Mouse (Mus musculus) MEL (cell line): ENCODE measurements around the gene Cgrrf1.

ENCODE experiments used
- BHLHE40 ChIP-seq: IDR thresholded peaks from 2 replicates; pipeline ENCODE4 v1.6.1; 2012; ENCODE audit warnings: low read depth, mild to moderate bottlenecking, inconsistent platforms, low read length, improper control_type of control experiment, borderline replicate concordance
- CHD2 ChIP-seq: IDR thresholded peaks from 2 replicates; pipeline ENCODE4 v1.6.1; 2011; ENCODE audit warnings: low read length, improper control_type of control experiment
- CTCF ChIP-seq, 3 experiments: IDR thresholded peaks in 2 of 3; conservative IDR thresholded peaks in 1 of 3; 2 replicates each; pipeline ENCODE4 v1.5.1; 2011 to 2012; ENCODE audit warnings: low read length in 3 of 3, low read depth in 2 of 3, mild to moderate bottlenecking in 2 of 3, improper control_type of control experiment in 1 of 3, inconsistent platforms in 1 of 3, mixed read lengths in 1 of 3, moderate library complexity in 1 of 3; ENCODE audit not compliant: control insufficient read depth in 1 of 3, insufficient read depth in 1 of 3, poor library complexity in 1 of 3, severe bottlenecking in 1 of 3
- ELF1 ChIP-seq: IDR thresholded peaks from 2 replicates; pipeline ENCODE4 v1.6.1; 2014; ENCODE audit warnings: low read depth, mild to moderate bottlenecking, inconsistent platforms, low read length, improper control_type of control experiment, moderate library complexity
- EP300 ChIP-seq, 2 experiments: IDR thresholded peaks; 2 replicates each; pipeline ENCODE4 v1.6.1; 2011; ENCODE audit warnings: improper control_type of control experiment in 2 of 2, low read length in 2 of 2, low read depth in 1 of 2, mild to moderate bottlenecking in 1 of 2
- GATA1 ChIP-seq: IDR thresholded peaks from 2 replicates; pipeline ENCODE4 v1.6.1; 2011; ENCODE audit warnings: low read depth, low read length, improper control_type of control experiment
- MAFK ChIP-seq: IDR thresholded peaks from 2 replicates; pipeline ENCODE4 v1.6.1; 2011; ENCODE audit warnings: low read depth, mild to moderate bottlenecking, low read length, improper control_type of control experiment, borderline replicate concordance
- POLR2AphosphoS2 ChIP-seq: IDR thresholded peaks from 2 replicates; pipeline ENCODE4 v1.6.1; 2011; ENCODE audit warnings: low read length, improper control_type of control experiment
- RAD21 ChIP-seq: IDR thresholded peaks from 2 replicates; pipeline ENCODE4 v1.6.1; 2011; ENCODE audit warnings: mild to moderate bottlenecking, low read depth, low read length, improper control_type of control experiment
- TCF12 ChIP-seq: IDR thresholded peaks from 2 replicates; pipeline ENCODE4 v1.6.1; 2014; ENCODE audit warnings: low read depth, mild to moderate bottlenecking, inconsistent platforms, low read length, improper control_type of control experiment, moderate library complexity

DNA sequence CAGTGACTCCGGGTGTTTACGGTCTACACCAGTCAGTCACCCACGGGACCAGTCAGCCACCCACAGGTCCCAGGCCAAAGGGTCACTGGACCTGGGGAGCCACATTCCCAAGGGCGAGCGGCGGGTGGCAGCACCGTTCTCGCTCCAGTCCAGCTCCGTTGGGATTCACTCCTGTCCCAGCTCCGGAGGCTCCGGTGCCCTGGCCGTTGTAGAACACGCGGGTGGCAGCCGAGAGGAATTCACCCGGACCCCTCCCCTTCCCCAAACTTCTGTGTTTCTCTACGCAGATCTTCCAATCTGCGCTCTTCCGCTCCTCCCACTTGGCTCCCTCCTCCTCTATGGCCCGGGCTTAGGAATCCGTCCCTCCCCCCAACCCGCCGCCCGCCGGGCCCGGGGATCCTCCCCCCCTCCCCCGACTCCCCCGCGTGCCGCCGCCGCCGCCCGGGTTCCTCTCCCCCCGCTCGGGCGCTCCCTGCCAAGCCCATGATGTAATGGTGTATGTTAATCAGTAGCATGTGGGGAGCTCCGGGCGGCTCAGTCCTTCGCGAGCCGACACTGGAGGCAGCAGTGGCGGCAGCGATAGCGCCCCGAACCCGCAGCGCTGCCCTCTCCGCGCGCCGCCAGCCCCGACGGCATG is 50.6 kb downstream of the Cgrrf1 start, which contains the start of gene Samd4:
- no peak for TF ChIP-seq ELF1
- no peak for TF ChIP-seq TCF12
- no peak for TF ChIP-seq BHLHE40
- TF ChIP-seq POLR2AphosphoS2, result no peak
- TF ChIP-seq CTCF (IDR thresholded peaks at IDR 0.05 in 2 of 3, conservative IDR thresholded peaks at IDR 0.05 in 1 of 3; ENCODE audit: control insufficient read depth in 1 of 3, insufficient read depth in 1 of 3, low read depth in 2 of 3, low read length in 3 of 3, poor library complexity in 1 of 3, severe bottlenecking in 1 of 3), result no peak
- no peak for TF ChIP-seq EP300 (IDR thresholded peaks at IDR 0.05; ENCODE audit: low read depth in 1 of 2, low read length in 2 of 2)
- TF ChIP-seq GATA1, result no peak
- TF ChIP-seq CHD2, result no peak
- no peak for TF ChIP-seq RAD21
- TF ChIP-seq MAFK, result no peak
